In the genomic region with DNA sequence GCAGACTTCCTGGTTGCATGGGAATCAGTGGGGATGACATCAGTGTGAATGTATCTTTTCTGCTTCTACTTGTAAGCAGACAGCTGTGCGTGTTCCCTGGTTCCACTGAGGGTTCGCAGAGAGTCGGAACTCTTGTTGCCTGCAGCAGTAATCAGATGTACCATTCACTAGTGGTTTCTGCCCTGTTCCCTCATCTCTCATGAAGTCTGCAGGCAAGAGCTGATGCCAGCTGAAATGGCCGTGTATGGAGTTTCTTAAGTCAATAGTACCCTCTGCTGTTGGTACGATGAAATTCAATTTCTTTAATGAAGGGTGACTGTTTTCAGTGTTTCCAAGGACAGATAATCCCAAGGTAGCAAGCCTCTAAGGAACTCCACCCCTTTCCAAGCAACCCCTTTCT, we compare ENCODE assay signal across 9 mouse cellular contexts. TPM values are rescaled to one million over a fixed set of nuclear protein-coding genes. Genes with fewer than 3 reads are reported as not detected.
DNase-seq lines count a peak whose midpoint lies in the region; ATAC-seq and TF ChIP-seq lines count a peak whose summit lies in the region.
"Had no signal": no experiment of that assay in that cellular context is flagged by ENCODE, and none has a peak within 500 bp of the region (broad histone marks: within the 10 kb centered on the region; RNA-seq: fewer than 3 reads in every experiment).

No protein-coding gene starts in this region.

- TF ChIP-seq CTCF in forebrain, postnatal 0 days (IDR thresholded peaks at IDR 0.05; ENCODE audit: low read depth): peak; percentile 76

- H3K4me1 ChIP-seq in limb, embryonic 11.5 days (ENCODE audit: control insufficient read depth, insufficient read depth, low read length): no peaks in the 10 kb centered on the region
- peaks cover 9% of the 10 kb centered on the region; the same call in 1 of the 2 replicates for H3K4me1 ChIP-seq in limb, embryonic 10.5 days
- H3K4me1 ChIP-seq in forebrain, postnatal 0 days (ENCODE audit: insufficient read depth): no peaks in the 10 kb centered on the region
- no peaks in the 10 kb centered on the region for H3K4me1 ChIP-seq in midbrain, embryonic 13.5 days (replicated peaks)
- H3K4me1 ChIP-seq: limb, embryonic 13.5 days had no signal

- no peaks in the 10 kb centered on the region for H3K36me3 ChIP-seq in limb, embryonic 11.5 days (ENCODE audit: control insufficient read depth, insufficient read depth, low read length)
- no peaks in the 10 kb centered on the region for H3K36me3 ChIP-seq in limb, embryonic 10.5 days
- H3K36me3 ChIP-seq in forebrain, postnatal 0 days (ENCODE audit: insufficient read depth): no peaks in the 10 kb centered on the region
- H3K36me3 ChIP-seq in midbrain, embryonic 13.5 days: no peaks in the 10 kb centered on the region
- H3K36me3 ChIP-seq: limb, embryonic 13.5 days had no signal

- WGBS in limb, embryonic 11.5 days: 69% methylated on average over 5 of the region's 5 CpGs
- 63% methylated on average over 5 of the region's 5 CpGs for WGBS in limb, embryonic 10.5 days
- WGBS in forebrain, postnatal 0 days: 52% methylated on average over 5 of the region's 5 CpGs
- WGBS in midbrain, embryonic 13.5 days: 57% methylated on average over 5 of the region's 5 CpGs

- H3K27me3 ChIP-seq in limb, embryonic 11.5 days (ENCODE audit: control insufficient read depth, insufficient read depth, low read length): no peaks in the 10 kb centered on the region
- no peaks in the 10 kb centered on the region for H3K27me3 ChIP-seq in limb, embryonic 10.5 days (ENCODE audit: low read depth, poor library complexity, severe bottlenecking)
- H3K27me3 ChIP-seq in forebrain, postnatal 0 days (ENCODE audit: insufficient read depth, low read length): no peaks in the 10 kb centered on the region
- no peaks in the 10 kb centered on the region for H3K27me3 ChIP-seq in midbrain, embryonic 13.5 days
- H3K27me3 ChIP-seq: limb, embryonic 13.5 days had no signal

- H3K9me3 ChIP-seq in limb, embryonic 11.5 days (ENCODE audit: control insufficient read depth, low read length): peaks cover 4% of the 10 kb centered on the region
- no peaks in the 10 kb centered on the region for H3K9me3 ChIP-seq in limb, embryonic 10.5 days (replicated peaks)
- no peaks in the 10 kb centered on the region for H3K9me3 ChIP-seq in forebrain, postnatal 0 days (ENCODE audit: low read length)
- peaks cover 5% of the 10 kb centered on the region; the same call in 1 of the 2 replicates for H3K9me3 ChIP-seq in midbrain, embryonic 13.5 days

- DNase-seq in limb, embryonic 11.5 days (ENCODE audit: low spot score): peak; percentile 34
- no peak for DNase-seq in limb, embryonic 10.5 days (ENCODE audit: low spot score)
- peak; percentile 40 for DNase-seq in brain, embryonic 18.5 days (ENCODE audit: low read depth, low spot score)
- peak; percentile 82 for DNase-seq in forebrain, postnatal 0 days
- DNase-seq in layer of hippocampus, adult 18-20 months (ENCODE audit: low spot score in 2 of 2): peak; percentile 11 to 74
- no peak for DNase-seq in spleen, postnatal 14 days (ENCODE audit: low spot score in 2 of 2)
- no peak for DNase-seq in liver

- H3K27ac ChIP-seq in limb, embryonic 11.5 days (replicated peaks; ENCODE audit: low read depth, low read length): no peak overlapping the region
- H3K27ac ChIP-seq in limb, embryonic 10.5 days: no peak overlapping the region
- H3K27ac ChIP-seq in forebrain, postnatal 0 days (ENCODE audit: low read depth, low read length): no peak overlapping the region
- no peak overlapping the region for H3K27ac ChIP-seq in midbrain, embryonic 13.5 days
- H3K27ac ChIP-seq: limb, embryonic 13.5 days had no signal

- no peak overlapping the region for H3K4me2 ChIP-seq in limb, embryonic 11.5 days (ENCODE audit: low read depth, severe bottlenecking)
- H3K4me2 ChIP-seq in forebrain, postnatal 0 days (ENCODE audit: low read depth): no peak overlapping the region
- H3K4me2 ChIP-seq in midbrain, embryonic 13.5 days (replicated peaks): no peak overlapping the region
- H3K4me2 ChIP-seq: limb, embryonic 13.5 days had no signal

- ATAC-seq in limb, embryonic 11.5 days (ENCODE audit: insufficient number of reproducible peaks, low FRiP score, low TSS enrichment, low read depth): no peak
- ATAC-seq in forebrain, postnatal 0 days: peak; percentile 91
- ATAC-seq in midbrain, embryonic 13.5 days: peak; percentile 68; the same call in 1 of the 2 replicates

- H3K9ac ChIP-seq in limb, embryonic 11.5 days (ENCODE audit: low read length): no peak overlapping the region
- H3K9ac ChIP-seq in forebrain, postnatal 0 days: no peak overlapping the region
- no peak overlapping the region for H3K9ac ChIP-seq in midbrain, embryonic 13.5 days (replicated peaks)
- H3K9ac ChIP-seq: limb, embryonic 13.5 days had no signal

- no peak overlapping the region for H3K4me3 ChIP-seq in limb, embryonic 11.5 days (ENCODE audit: low read depth, low read length)
- H3K4me3 ChIP-seq in limb, embryonic 10.5 days: no peak overlapping the region
- no peak overlapping the region for H3K4me3 ChIP-seq in forebrain, postnatal 0 days (ENCODE audit: low read depth, low read length)
- no peak overlapping the region for H3K4me3 ChIP-seq in midbrain, embryonic 13.5 days (replicated peaks)
- H3K4me3 ChIP-seq: limb, embryonic 13.5 days had no signal

RNA-seq across cellular contexts. Expression of gene Vangl1, which starts 38.4 kb away (rescaled TPM):
- polyA plus RNA-seq in limb, embryonic 11.5 days (2014; fragmentation: Nextera tagmentation; extraction: Ambion mirVana): 11.8 and 15.4 TPM in 2 replicates
- polyA plus RNA-seq in limb, embryonic 10.5 days (2016; fragmentation: Nextera tagmentation; extraction: Ambion mirVana): 11.8 and 14.8 TPM in 2 replicates
- 6.5 TPM in 2 replicates for total RNA-seq in forebrain, postnatal 0 days (2014; rRNA removed)
- polyA plus RNA-seq in forebrain, postnatal 0 days (2015; fragmentation: Nextera tagmentation; extraction: Ambion mirVana): 3.5 and 5.7 TPM in 2 replicates
- total RNA-seq in layer of hippocampus, adult 18-20 months (2021): 1 to 10 TPM; 5.5 to 7.8 TPM
- polyA plus RNA-seq in midbrain, embryonic 13.5 days (2015; fragmentation: Nextera tagmentation; extraction: Ambion mirVana): 5.9 and 7.3 TPM in 2 replicates

Comparison
In these comparisons a context has a peak if more than half of its experiments do, and no peak if none do; other contexts are left out.
1. DNase-seq: peak in limb, embryonic 11.5 days (single experiment), brain, embryonic 18.5 days (single experiment), forebrain, postnatal 0 days (single experiment) and layer of hippocampus, adult 18-20 months (2 of 2); none in limb, embryonic 10.5 days (single experiment), spleen, postnatal 14 days (0 of 2) and liver (single experiment).